Mouse (Mus musculus): Measurements from ENCODE around the gene Ada.

Ada gene

DNA sequence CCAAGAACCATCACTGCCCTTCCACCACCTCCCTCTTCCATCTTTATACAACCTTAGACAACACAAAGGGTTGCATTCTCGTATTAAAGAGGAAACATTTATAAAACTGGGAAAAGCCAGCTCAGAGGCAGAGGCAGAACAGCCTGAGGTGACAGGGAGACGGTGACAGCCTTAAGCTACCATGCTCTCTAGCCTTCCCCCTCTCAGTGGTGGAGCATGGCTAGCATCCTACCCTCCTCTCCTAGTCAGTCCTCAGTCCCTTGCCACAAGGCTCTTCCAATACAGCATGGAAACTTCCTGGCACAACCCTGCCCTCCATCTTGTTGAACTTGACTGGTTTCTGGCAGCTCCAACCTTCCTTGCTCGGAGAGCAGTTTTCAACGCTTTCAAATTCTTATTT lies 21.7 kb downstream of the Ada start:
- DNase-seq (ENCODE audit: low spot score) = no peak

- DNase-seq (ENCODE audit: low spot score) = no peak
Measured at GRCm38 (mm10) chr2:163726766-163727393, 23.2 kb downstream of the Ada start.

- DNase-seq (ENCODE audit: low spot score) = no peak
Measured at GRCm38 (mm10) chr2:163722550-163722949, 27.5 kb downstream of the Ada start.

- no peak for DNase-seq (ENCODE audit: low spot score)
Measured at GRCm38 (mm10) chr2:163719616-163720015, 30.4 kb downstream of the Ada start.

- peak; percentile 66 for DNase-seq (ENCODE audit: low spot score)
Measured at GRCm38 (mm10) chr2:163718951-163719603, 31.0 kb downstream of the Ada start.

GRCm38 (mm10) chr2:163718526-163718925 lies 31.5 kb downstream of the Ada start:
- no peak for DNase-seq (ENCODE audit: low spot score)

DNA sequence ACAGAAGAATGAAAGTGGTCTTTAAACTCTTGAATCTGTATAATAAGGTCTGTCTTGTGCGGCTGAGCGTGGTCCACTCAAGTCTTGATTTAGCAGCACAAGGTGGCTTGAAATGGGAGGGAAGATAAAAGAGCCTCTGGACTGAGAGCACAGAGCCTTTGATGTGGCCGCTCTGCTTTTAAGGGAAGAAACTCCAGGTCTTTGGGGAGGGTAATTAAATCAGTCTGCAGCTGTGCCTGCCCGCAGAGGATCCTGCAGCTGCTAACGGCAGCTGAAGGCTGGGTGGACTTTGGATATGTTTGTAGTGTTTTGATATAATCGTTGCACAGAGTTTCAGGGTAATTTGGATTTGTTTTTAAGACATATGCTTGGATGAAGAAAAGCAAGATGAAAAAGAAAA lies 33.2 kb downstream of the Ada start:
- no peak for DNase-seq (ENCODE audit: low spot score)

GRCm38 (mm10) chr2:163716448-163716847 lies 33.6 kb downstream of the Ada start:
- no peak for DNase-seq (ENCODE audit: low spot score)

- DNase-seq (ENCODE audit: low spot score) = no peak
Measured at GRCm38 (mm10) chr2:163713340-163713739, 36.7 kb downstream of the Ada start.

- DNase-seq (ENCODE audit: low spot score) = no peak
Measured at GRCm38 (mm10) chr2:163712874-163713273, 37.2 kb downstream of the Ada start.

GRCm38 (mm10) chr2:163712473-163712872 lies 37.6 kb downstream of the Ada start:
- no peak for DNase-seq (ENCODE audit: low spot score)

GRCm38 (mm10) chr2:163711368-163711868 lies 38.6 kb downstream of the Ada start:
- no peak for DNase-seq (ENCODE audit: low spot score)

- no peak for DNase-seq (ENCODE audit: low spot score)
Measured at GRCm38 (mm10) chr2:163710606-163711159, 39.4 kb downstream of the Ada start.

- DNase-seq (ENCODE audit: low spot score) = no peak
Measured at GRCm38 (mm10) chr2:163710000-163710399, 40.0 kb downstream of the Ada start.

GRCm38 (mm10) chr2:163708763-163709250 lies 41.2 kb downstream of the Ada start:
- no peak for DNase-seq (ENCODE audit: low spot score)

- no peak for DNase-seq (ENCODE audit: low spot score)
Measured at GRCm38 (mm10) chr2:163708321-163708720, 41.7 kb downstream of the Ada start.

DNA sequence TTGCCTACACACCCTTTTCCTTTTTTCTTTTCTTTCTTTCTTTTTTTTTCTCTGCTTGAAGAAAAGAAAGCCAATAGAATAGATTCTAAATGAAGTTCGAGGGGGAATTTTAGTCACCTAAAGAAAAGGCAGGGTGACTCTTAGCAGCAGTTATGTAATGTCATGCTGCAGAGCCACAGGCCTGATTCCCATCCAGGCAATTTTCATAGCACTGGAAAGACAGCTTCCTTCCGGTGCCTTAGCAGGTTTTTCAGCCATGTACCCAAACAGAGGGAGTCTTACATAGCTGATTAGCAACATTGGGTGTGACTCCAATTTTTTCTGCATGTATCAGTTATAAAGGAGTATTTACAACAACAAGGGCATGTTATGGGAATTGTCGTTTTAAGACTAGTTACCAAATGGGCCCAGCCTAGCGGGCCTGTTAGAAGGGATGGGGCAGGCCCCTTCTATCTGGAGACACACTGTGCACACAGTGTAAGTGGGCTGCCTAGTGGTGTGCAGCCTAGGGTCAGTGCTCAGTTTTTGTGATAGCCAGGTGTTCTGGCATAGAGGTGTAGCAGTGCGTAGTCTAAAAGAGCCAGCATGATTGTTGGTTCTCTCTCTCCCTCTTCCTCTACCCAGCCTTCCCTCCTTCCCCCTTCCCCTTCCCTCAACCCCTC lies 46.3 kb downstream of the Ada start:
- no peak for DNase-seq (ENCODE audit: low spot score)

DNA sequence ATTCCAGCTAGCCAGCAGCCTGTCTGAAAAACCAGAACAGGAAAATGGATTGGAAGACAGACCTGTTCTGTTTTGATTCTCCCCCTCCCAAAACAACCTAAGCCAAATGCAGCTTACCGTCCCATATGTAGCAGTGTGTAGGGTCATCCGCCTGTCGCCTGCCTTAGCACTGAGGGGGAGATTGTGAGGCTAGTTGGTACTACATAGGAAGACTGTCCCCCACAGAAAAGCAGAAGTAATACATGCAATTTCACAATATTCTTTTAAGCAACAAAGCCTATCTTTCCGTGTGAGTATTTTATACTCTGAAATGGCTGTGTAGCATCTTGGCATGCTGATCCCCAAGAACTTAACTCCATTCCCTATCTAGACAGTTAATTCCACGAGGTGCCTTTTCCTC lies 47.1 kb downstream of the Ada start:
- DNase-seq (ENCODE audit: low spot score) = no peak

- no peak for DNase-seq (ENCODE audit: low spot score)
Measured at GRCm38 (mm10) chr2:163702431-163702830, 47.6 kb downstream of the Ada start.

- DNase-seq (ENCODE audit: low spot score) = no peak
Measured at GRCm38 (mm10) chr2:163699078-163699780, 50.8 kb downstream of the Ada start.

GRCm38 (mm10) chr2:163697764-163698480 lies 52.1 kb downstream of the Ada start:
- DNase-seq (ENCODE audit: low spot score) = peak; percentile 26

Data from yolk sac, embryonic 10.5 days (tissue).